9 mouse cellular contexts compared by ENCODE assay signal in the genomic region with DNA sequence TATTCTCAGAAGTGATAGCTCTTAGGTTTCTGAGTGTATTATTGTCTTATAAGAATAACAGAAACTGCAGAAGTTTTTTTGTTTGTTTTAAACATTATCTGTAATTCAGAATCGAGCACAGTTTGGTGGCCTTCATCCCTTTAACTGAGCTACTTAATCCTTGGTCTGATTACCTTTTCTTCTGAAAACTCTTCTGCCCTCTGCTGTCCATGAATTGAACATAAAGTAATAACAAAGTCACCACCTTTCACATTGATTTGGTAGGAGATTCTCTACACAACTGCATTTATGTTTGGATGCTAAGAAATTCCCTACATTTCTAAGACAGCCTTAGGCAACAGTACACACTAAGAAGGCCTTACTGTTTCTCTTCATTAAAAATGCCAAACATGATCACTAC. TPM values are rescaled to one million over a fixed set of nuclear protein-coding genes. Genes with fewer than 3 reads are reported as not detected.
DNase-seq lines count a peak whose midpoint lies in the region; TF ChIP-seq lines count a peak whose summit lies in the region.
"Had no signal": no experiment of that assay in that cellular context is flagged by ENCODE, and none has a peak within 500 bp of the region (broad histone marks: within the 10 kb centered on the region; RNA-seq: fewer than 3 reads in every experiment).

No protein-coding gene starts in this region.

- TF ChIP-seq CTCF in cerebellum, adult 2 months (IDR thresholded peaks at IDR 0.05; ENCODE audit: borderline replicate concordance, insufficient read depth, low read depth, low read length), result no peak
- 0 out of 2 replicates have a peak, but pooled peaks have one; percentile 3 for TF ChIP-seq CTCF in E14TG2a.4 (conservative IDR thresholded peaks at IDR 0.05; ENCODE audit: low read length)

- no peaks in the 10 kb centered on the region for H3K36me3 ChIP-seq in E14TG2a.4 (ENCODE audit: insufficient read depth, low read length)

- H3K9me3 ChIP-seq in E14TG2a.4 (ENCODE audit: low read length), result no peaks in the 10 kb centered on the region

- H3K4me1 ChIP-seq in cerebellum, adult 2 months (ENCODE audit: control insufficient read depth, insufficient read depth, low read length), result no peaks in the 10 kb centered on the region
- peaks cover 22% of the 10 kb centered on the region for H3K4me1 ChIP-seq in E14TG2a.4 (replicated peaks; ENCODE audit: low read depth, low read length)

- H3K27ac ChIP-seq in cerebellum, adult 2 months (ENCODE audit: insufficient read depth, low read length), result no peak overlapping the region

- 13% methylated on average over 1 of the region's 1 CpGs for WGBS in cerebellum, adult 2 months

- H3K4me3 ChIP-seq in cerebellum, adult 2 months (replicated peaks; ENCODE audit: insufficient read depth, low read depth, low read length), result no peak overlapping the region
- no peak overlapping the region for H3K4me3 ChIP-seq in E14TG2a.4 (replicated peaks; ENCODE audit: low read length)

- no peak for TF ChIP-seq POLR2A in cerebellum, adult 2 months (IDR thresholded peaks at IDR 0.05; ENCODE audit: borderline replicate concordance, insufficient read depth, low read length)

- H3K27me3 ChIP-seq in cerebellum, adult 2 months (ENCODE audit: control insufficient read depth, insufficient read depth, low read length), result no peaks in the 10 kb centered on the region
- H3K27me3 ChIP-seq in E14TG2a.4 (ENCODE audit: insufficient read depth, low read length), result no peaks in the 10 kb centered on the region

- DNase-seq in cerebellum, postnatal 14 days, result peak; percentile 21 to 56
- no peak for DNase-seq in cerebellum, adult 2 months
- peak; percentile 23 for DNase-seq in kidney, postnatal 14 days
- no peak for DNase-seq in kidney, adult 11 months
- peak; percentile 56 for DNase-seq in lung, postnatal 25 days (ENCODE audit: low spot score)
- no peak for DNase-seq in spleen, adult 18-20 months
- DNase-seq in c-Kit-positive CD71-positive TER-119-positive erythroid progenitor cells, embryonic 14.5 days (ENCODE audit: low spot score), result no peak
- DNase-seq: right cerebral cortex, adult 18-20 months had no signal

RNA-seq across cellular contexts. Expression of gene Ccdc146, which starts 3.9 kb away (rescaled TPM):
- polyA plus RNA-seq in cerebellum, adult 2 months (2012; rRNA removed), result 0.33 and 0.73 TPM in 2 replicates

RNA-seq across cellular contexts. Expression of gene Fam185a, which starts 4.1 kb away (rescaled TPM):
- 7.6 and 8.0 TPM in 2 replicates for polyA plus RNA-seq in cerebellum, adult 2 months (2012; rRNA removed)

RNA-seq across cellular contexts. Expression of gene Fgl2, which starts 48.2 kb away (rescaled TPM):
- 0.59 and 1.1 TPM in 2 replicates for polyA plus RNA-seq in cerebellum, adult 2 months (2012; rRNA removed)

Comparison
In these comparisons a context has a peak if more than half of its experiments do, and no peak if none do; other contexts are left out.
1. DNase-seq: peak in cerebellum, postnatal 14 days (2 of 2), kidney, postnatal 14 days (single experiment) and lung, postnatal 25 days (single experiment); none in cerebellum, adult 2 months (0 of 2), kidney, adult 11 months (single experiment), spleen, adult 18-20 months (0 of 2) and c-Kit-positive CD71-positive TER-119-positive erythroid progenitor cells, embryonic 14.5 days (single experiment).